Mouse (Mus musculus) left cerebral cortex, postnatal 25 days (tissue): ENCODE measurements at regions not wholly inside any gene's neighbourhood (a gene's known extent, or its start where the extent isn't known, plus 50 kb on each side); places are given as distances from the start of the nearest gene placed in this dataset.

ENCODE experiments used
- DNase-seq, 2 experiments: peaks; one replicate each; pipeline ENCODE4 v3.0.0; 2022; ENCODE audit warnings: low spot score in 2 of 2, mixed read lengths in 1 of 2
- intact Hi-C: fragments of 180-260 bp; cut with DNase I; formaldehyde crosslinking; loops from one replicate; pipeline ENCODE4 v1.15.1; 2025

DNA sequence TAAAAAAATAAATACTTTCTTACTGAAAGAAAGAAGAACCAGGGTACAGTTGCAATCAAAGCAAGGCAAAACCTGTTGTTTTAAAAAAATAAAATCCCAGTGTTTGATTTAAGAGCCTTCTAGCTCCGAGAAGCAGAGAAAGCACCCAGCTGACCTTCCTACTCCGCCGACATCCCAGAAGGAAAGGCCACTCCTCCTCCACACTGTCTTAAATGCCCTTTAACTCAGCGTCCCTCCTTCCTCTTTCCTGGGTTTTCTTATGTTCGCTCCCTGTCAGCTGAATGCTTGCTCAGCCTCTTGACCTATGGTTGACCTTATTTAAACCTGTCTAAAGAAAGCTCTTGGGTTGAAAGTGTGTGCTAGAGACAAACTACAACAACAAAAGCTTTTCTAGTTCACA is 79.1 kb downstream of the Sptssa start:
- DNase-seq, result no peak
- intact Hi-C loops, result no loop called here

DNA sequence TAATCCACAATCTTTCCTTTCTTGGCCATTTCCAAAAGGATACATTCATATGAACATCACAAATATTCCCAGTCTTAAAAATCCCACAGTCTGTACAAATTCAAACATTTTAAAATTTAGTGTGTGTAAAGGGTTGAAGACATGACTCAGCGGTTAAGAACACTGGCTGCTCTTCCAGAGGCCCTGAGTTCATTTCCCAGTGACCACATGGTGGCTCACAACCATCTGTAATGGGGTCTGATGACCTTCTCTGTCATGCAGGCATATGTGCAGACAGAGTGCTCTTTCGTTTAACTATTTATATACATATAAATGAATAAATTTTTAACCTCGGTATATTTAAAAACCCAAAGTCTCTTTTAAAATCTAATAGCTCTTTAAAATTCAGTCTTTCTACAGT is 79.6 kb downstream of the Sptssa start:
- intact Hi-C loops, result no loop called here

DNA sequence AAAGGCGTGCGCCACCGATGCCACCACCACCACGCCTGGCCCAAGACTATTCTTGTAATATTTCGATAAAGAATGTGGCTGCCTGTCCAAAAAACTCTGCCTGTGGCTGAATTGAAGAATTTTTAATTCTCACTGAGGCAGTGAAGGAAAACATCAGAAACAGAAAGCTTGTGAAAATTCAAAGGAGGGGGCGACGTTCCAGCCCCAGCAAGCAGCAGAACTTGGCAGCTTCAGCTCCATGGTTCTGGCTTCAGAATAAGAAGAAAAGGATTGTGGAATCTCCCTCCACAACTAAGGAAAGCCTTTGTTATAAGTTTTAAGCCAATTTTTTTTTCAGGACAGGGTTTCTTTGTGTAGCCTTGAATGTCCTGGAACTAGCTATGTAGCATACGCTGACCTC is 83.5 kb downstream of the Sptssa start:
- peak; percentile 11 to 77 for DNase-seq
- intact Hi-C loops, result no loop called here

More for the DNA sequence above, 79.6 kb downstream of the Sptssa start:
- DNase-seq, result no peak

DNA sequence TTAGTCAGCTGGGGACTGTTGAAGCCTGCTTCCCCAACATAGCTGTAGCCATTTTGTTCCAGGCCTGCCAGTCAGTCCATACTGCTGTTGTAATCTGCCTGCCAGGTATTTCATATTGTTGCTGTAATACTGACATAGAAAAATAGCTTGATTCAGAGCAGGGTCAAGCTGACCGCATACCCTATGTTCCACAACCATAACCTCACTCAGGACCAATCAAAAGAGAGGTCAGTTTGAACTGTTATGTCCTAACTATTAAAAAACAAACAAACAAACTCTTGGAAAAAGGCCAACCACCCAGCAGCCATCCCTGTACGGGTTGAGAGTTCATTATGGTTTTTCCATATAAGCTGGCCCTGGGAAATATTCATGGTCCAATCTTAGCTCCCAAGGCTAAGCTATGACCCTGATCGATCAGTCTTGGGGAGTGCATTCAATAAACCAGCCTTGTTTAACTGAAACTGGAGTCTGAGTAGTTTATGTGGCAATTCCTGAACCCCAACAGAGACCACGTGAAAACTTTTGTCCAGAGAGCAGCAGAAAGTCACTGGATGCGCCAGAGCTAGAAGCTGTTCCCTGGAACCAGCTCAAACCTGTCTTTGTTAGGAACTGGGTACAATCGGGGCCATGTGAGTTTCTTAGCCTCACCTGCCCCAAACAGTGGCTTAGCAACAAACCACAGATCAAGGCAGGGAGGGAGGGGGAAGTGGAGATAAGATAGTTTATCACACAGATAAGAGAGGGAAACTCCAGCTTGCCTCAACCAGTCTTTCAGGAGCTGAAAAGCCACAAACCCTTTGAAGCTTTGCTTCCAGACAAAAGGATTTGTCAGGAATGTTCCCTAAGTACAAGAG is 88.1 kb downstream of the Sptssa start:
- DNase-seq, result no peak
- intact Hi-C loops, result no loop called here

DNA sequence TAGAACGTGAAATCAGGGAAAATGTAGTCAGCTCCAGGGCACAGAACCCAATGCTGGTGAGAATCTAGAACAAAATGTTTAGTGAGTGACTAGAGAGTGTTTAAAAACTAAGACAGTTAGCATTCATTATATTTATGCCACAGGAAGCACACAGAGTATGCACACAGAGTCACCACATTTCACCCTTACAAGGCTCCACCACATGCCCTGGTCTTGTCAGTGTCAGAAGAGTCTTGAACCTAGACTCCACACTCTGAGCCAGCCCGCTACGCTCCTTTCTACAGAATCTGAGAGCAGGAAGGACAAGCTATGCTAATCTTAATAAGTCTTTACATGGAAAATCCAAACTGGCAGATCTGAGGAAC is 89.0 kb downstream of the Sptssa start:
- intact Hi-C loops, result no loop called here
- DNase-seq, result no peak

DNA sequence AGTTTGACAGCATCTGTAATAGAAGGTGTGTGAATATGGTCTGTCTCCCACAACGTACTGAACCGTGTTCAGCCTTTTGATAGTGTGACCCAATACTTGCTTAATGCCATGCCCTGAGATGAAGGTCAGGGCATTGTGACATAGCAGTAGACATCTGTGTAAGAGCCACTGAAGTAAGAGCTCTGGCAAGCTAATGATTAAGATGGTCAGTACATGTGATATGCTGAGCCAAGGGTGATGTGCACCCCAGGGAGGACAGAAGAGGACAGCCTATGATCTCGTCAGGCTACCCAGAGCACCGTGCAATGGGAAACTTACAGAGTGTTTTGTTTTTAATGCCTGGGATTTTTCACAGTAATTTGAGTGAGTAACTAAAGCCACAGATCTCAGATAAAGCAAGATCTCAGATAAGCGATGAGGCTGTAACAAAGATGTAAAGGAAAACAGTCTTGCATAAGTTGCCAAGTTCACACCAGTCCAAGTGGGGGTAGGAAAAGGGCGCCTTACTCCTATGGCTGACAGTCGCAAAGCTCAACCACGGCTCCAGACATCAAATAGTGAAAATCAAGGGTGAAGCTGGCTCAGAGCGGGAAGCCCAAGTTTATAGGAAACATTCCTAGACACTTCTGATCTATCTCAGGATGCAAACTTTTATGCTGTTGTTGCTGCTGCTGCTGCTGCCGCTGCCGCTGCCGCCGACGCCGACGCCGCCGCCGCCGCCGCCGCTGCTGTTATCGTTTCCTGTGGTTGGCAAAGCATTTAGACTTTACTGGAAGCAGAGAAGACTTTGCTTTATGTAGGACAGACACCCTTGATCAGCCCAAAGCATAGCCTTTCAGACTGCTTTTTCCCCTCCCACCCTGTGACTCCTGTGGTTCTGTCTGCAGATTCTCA is 89.6 kb downstream of the Sptssa start:
- intact Hi-C loops, result no loop called here
- DNase-seq, result no peak

DNA sequence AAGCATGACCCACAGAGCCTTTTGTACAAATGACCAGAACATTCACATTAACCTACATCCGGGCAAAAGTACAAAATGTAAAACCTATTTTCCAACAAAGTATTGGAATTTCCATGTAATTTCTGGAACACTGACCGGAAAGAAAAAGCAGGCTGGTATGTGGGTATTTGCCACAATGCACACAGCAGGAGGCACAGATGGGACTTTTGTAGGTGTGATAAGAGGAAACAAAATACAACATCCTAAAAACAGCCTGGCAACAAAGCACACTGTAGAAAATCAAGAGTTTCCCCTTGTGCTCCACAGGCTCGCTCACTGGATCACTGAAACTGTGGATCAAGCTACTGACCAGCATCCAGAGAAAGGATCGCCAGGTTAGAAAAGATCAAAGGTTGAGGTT is 94.4 kb downstream of the Sptssa start:
- peak; percentile 35 to 60 for DNase-seq
- intact Hi-C loops, result no loop called here

DNA sequence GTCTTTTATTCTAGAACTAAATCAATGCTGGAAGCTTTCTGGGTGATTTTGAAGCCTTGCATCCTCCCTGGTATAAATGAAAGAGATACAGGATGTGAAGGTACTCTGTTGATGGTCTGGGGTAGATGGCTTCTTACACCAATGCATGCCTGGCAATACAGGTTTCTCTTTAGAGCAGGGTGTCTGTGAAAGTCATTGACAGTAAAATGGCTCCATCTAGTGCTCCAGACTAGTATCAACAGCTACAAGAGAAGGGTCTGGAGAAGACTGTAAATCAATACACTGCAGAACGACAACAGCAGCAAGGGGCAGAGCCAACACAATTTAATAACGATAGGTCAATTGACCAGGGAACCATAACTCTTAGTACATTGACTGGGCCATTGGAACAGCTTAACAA is 98.3 kb downstream of the Sptssa start:
- intact Hi-C loops, result loop anchor here (5.0 to 10.0 kb wide), 3 partner anchors 461 to 1641 kb away; no protein-coding TSS in a partner anchor
- DNase-seq, result peak; percentile 46 to 67

DNA sequence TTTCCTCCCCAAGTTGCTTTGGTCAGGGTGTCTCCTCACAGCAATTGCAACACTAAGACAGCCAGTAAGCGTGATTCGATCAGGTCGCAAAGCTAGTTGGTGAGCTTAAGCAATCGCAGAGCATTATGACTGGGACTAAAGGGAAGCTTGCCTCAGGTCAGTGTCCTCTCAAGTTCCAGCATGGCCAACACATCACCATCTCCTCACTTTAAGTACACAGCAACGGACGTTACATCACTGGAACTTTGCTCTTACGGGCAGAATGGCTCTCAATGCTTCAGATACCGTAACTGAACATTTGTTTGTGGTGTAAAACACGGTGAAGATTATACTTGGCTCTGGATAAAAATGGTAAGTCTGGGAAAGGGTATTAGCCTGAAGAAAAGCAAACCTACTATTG is 106.7 kb downstream of the Sptssa start:
- DNase-seq, result no peak
- intact Hi-C loops, result loop anchor here (10.0 kb wide), 1 partner anchor 1505 kb away; no protein-coding TSS in a partner anchor

DNA sequence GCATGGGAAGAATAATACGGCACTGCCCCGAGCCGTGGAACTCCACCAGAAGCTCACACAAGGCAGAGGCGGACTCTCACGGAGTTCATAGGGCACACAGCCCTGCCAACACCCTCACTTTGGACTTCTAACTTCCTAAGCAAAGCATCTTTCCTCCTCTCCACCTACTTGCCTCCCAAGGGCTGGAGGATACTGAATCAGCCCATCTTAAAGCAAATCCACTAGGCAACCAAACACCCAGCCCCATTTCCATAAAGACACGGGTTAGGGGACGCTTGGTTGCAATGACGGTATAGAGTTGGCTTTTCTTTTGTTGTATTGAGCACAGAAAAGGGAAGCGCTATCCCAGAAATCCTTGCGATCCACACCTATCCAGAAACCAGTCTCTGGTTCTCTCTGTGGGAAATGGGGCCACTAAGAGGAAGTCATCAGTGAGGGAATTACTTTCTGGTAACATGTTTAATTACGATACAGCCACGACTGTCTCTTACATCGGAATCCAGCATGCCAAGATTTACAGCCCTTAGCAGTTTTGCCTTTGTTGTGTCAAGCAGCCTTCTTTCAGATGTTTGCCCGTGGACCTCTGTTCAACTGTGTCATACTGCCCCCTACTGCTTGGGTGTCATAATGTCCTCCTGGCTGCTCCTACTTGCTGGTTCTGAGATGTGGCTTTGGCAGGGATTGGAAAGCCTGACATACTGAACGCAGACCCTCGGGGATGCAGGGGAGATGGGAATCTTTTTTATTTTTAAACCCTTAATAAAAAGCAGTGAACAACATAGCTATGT is 110.4 kb downstream of the Sptssa start:
- intact Hi-C loops, result no loop called here
- peak; percentile 74 to 76 for DNase-seq

DNA sequence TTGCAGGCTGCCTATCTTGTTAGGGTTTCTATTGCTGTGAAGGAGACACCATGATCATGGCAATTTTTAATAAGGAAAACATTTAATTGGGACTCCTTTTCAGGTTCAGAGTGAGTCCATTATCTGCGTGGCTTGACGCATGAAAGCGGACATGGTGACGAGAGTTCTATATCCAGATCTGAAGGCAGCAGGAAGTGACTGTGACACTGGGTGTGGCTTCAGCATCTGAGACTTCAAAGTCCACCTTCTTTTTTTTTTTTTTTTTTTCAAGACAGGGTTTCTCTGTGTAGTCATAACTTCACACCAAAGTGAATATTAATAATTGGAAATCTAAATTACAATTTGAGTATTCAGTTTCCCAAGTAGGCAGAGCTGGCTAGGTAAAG is 118.1 kb downstream of the Sptssa start:
- DNase-seq, result no peak
- intact Hi-C loops, result no loop called here

DNA sequence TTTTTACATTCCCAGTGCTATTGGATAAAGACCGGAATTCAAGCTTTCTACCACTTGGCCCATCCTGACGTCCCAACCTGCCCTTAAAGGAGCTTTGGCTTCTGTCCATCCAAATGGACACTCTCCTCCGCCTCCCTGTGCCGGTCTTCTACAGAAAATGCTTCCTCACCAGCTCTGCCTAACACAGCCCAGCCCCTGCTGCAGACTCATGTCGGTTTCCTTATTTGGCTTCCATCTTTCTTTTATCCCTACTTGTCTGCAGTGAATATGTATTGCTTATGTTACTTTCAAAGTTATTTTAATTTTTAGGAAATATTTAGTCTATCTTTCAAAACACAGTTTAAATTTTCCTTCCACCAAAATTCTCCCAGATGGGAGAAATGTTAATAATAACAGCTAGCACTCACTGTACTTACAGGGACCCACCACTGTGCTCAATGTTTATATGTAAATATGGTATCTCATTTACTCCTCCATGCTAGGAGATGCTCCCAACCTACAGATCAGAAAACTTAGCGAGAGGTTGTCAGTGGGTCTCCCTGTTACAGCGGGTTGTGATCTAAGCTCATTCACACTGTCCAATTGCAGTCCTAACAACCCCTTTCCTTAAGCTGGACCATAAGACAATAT is 118.6 kb downstream of the Sptssa start:
- no peak for DNase-seq
- intact Hi-C loops, result no loop called here

DNA sequence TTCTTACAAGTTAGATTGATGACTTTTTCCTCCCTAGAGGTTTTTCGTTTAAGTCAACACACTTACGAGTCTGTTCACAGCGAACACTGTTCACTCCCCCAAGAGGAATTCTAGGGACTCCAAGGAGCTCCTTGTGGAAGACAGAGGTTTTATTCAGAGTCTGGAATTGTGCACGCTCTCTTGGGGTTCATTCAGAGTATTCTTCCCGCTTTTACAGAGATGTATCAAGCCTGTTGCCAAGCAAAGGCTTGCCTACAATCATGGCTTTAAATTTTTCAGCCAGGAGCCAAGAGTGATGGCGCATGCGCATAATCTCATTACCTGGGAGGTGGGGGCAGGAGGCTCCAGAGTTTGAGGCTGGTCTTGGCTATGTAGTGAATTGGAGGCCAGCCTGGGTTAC is 119.4 kb downstream of the Sptssa start:
- DNase-seq, result no peak
- intact Hi-C loops, result no loop called here

DNA sequence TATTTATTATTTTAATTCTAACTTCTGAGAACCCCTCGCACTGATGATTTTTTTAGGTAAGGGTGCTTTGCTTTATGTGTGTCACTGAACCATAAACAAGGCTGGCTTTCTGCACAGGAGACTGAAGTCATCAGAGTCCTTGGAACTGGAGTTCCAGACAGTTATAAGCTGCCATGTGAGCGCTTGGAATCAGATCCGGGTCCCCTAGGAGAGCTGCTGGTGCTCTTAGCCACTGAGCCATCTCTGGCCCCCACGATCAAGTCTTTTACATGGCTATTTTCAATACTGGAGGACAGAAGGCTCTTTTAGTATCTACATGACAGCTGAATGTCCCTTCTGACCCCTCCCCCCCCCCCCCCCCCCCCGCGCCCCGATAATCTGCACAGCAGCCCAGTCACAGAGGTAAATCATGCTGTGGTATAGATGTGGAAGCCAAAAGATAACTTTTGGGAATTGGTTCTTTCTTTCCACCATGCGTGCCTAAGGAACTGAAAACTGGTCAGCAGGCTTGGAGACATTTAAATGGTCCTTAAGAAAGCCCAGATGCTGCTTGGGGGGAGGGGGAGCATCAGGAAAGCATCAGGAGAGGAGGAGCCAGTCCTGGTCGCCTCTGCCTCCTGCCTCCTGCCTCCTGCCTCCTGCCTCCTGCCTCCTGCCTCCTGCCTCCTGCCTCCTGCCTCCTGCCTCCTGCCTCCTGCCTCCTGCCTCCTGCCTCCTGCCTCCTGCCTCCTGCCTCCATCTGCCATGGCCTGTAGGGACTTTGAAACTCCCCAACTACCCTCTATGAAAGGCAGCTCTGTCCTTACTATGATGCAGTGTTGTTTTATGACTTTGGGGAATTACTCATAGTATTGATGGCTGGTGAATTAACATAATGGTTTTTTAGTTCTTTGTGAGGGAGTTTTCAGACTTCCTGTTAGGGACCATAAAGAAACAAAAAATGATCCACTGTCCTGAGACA is 120.5 kb downstream of the Sptssa start:
- intact Hi-C loops, result no loop called here

DNA sequence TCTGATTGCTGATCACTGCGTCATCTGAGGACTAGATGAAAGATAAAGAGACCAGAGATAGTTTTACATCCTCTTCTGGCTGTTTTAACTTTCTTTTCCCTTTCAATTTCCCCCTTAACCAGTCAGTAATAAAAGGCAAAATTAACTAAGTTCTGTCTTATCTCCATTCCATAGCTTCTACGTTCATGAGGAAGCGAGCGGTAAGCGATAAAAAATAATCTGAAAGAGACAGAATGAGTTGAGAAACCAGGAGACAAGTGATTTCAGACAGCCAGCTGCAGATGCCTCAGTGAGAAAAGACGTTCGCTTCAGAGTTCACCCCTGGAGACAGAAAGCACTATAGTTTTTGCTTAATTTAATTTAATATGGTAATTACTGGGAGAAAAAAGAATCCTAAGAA is 121.5 kb downstream of the Sptssa start:
- intact Hi-C loops, result no loop called here
- DNase-seq, result no peak

More for the DNA sequence above, 120.5 kb downstream of the Sptssa start:
- no peak for DNase-seq

DNA sequence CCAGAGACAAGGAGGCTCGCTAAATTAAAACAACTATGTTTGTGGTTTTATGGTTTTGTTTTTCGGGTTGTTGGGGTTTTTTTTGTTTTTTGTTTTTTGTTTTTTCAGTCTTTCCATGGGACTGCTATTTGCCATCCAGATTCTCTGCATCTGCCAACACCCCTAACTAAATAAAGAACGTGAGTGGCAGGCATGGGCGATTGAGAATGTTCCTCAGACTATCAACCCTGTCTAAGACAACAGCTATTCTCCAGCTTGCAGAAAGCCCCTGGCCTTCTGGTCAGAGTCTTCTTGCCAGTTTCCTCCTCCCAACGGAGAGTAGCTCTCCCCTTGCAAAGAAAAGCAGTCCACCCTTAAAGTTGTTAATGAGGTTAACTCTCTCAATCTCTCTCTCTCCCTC is 123.2 kb downstream of the Sptssa start:
- intact Hi-C loops, result no loop called here
- DNase-seq, result no peak

DNA sequence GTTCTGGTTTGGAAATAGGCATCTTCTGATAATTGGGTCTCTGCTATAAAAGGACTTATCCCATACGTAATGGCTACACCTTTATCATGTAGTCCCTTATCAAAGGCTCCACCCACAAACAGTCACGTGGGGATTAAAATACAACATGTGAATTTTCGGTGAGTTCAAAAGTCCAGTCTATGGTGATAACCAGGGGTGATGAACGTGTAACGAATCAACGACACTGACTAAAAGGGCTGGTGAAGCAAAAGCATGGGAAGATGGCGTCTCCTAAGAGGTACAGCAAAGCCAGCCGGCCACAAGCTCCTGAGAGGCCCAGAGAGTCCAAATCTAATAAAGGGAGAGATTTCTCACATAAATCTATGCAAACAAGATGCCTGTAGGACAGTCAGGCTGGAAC is 124.3 kb downstream of the Sptssa start:
- DNase-seq, result no peak
- intact Hi-C loops, result no loop called here

DNA sequence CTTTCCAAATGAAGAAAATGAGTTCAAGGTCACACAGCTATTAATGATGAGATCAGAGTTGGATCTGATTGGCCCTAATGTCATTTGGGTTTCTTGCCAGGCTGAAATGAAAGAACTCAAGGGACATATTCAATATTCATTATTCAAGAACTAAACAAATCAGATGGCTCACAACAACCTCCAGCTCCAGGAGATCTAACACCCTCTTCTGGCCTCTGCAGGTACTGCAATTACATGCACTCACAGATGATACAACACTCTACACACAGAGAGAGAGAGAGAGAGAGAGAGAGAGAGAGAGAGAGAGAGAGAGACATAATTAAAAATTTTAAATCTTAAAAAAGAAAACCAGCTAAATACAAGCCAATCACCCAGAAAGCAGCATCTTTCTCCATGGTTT is 128.3 kb downstream of the Sptssa start:
- intact Hi-C loops, result no loop called here
- DNase-seq, result no peak

DNA sequence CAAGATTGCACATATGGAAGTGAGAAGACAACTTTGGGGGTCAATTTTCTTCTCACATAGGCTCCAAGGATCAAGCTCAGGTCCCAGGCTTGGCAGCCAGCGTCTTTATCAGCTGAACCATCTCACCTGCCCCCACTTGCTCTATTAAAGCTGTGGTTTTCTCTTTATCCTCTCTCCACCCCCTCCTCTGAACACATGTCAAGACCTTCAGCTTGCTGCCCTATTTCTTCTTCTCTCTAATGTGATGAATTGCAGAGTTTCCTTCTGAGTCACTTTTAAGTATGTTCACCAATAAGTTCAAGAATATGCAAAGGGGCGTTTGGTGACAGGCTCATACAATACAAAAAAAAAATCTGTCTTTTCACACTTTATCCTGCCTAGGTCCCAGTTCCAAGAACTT is 128.8 kb downstream of the Sptssa start:
- intact Hi-C loops, result no loop called here
- no peak for DNase-seq
